Mouse (Mus musculus) ES-Bruce4 (cell line): ENCODE data around the gene Kcnd3.

Source experiments
- CTCF ChIP-seq: IDR thresholded peaks from one replicate; pipeline ENCODE4 v1.8.1; 2011; ENCODE audit warnings: low read depth, low read length
- EP300 ChIP-seq: IDR thresholded peaks from 2 replicates; pipeline ENCODE4 v1.6.1; 2011; ENCODE audit warnings: low read depth, low read length; ENCODE audit not compliant: insufficient read depth
- POLR2A ChIP-seq: IDR thresholded peaks from one replicate; pipeline ENCODE4 v1.8.1; 2011; ENCODE audit warnings: low read length; ENCODE audit not compliant: insufficient read depth

DNA sequence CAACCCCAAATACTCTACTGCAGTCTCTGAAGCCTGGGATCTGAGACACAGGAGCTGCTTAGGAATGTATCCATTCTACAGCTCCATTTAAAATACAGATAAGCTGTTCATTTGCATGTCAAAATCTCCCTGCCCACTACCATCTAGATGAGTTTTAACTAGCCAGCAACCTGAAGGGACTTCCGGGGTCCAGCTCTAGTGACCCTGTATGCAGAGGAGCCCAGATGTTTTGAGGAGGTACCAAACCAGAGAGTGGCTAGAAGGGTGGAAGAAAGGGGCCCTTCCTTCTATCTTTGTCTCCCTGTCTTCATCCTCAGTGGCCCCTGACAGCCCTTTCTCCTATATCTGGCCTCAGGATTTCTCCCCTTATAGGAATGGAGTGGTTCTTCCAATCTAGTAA, 218.7 kb downstream of the Kcnd3 start:
- TF ChIP-seq CTCF = no peak
- TF ChIP-seq EP300 = no peak
- no peak for TF ChIP-seq POLR2A
